Mouse (Mus musculus): ENCODE measurements around the gene Gng12. TPM values are rescaled to one million over a fixed set of nuclear protein-coding genes. Genes with fewer than 3 reads are reported as not detected.

Gene Gng12
- total RNA-seq, 2 experiments from 2014 or later = 116 to 151 TPM

- ATAC-seq (replicated peaks; ENCODE audit: poor library complexity, severe bottlenecking) = no peak
Observed at GRCm38 (mm10) chr6:66913355-66913754, 17.2 kb downstream of the Gng12 start.

GRCm38 (mm10) chr6:66915592-66915991 lies 19.4 kb downstream of the Gng12 start:
- peak; percentile 56 for ATAC-seq (replicated peaks; ENCODE audit: poor library complexity, severe bottlenecking)

DNA sequence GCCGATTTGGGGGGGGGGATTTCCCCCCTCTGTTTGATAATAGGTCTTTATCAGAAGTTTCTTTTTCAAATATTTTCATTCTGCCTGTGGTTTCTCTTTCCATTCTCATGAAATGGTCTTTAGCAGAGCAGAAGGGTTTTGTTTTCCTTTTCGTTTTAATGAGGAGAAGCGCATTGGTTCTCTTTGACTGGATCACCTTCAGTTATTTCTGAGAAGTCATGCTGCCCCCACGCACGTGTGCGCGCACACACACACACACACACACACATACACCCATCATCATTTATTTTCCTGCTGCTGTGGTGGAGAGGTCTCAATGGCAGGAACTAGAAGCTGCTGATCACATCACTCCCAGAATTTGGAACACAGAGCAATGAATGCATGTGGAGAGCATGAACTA lies 20.8 kb downstream of the Gng12 start:
- ATAC-seq (replicated peaks; ENCODE audit: poor library complexity, severe bottlenecking) = no peak

DNA sequence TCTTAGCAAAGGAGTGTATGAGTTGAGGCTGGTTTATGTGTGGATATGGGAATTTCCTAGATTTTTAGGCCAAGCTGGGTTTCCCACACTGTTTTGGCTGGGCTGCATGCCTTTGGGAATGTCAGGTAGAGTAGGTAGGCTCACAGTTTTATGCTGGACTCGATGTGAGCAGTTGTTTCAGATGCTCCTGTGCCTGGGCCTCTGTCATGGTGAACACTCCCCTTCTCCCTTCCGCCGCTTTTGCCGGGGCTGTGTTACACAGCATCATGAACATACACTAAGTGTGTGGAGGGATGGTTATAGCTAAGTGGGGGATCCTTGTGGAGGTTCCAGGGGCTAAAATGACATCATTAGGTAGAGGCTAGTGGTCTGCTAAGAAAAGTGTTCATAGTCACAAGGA lies 24.6 kb downstream of the Gng12 start:
- ATAC-seq (replicated peaks; ENCODE audit: poor library complexity, severe bottlenecking) = peak; percentile 13; the same call in 1 of the 2 replicates

DNA sequence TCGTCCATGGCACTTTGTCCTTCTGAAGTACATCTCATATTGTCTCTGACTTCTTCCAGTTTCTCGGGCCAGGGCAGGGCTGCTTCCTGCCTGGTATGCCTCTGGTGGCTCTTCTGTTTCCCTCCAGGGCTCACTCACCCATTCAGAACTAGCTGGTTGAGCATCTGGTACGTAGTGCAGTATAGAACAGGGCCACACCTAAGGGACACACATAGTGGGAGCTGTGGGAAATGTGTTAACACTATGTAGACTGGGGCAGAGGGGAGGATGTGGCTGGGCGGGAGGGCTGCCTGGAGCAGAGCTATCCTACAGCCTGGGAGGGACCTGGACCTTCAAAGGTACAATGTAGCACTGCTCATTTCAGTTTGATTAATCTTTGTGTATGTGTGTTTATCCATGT lies 25.6 kb downstream of the Gng12 start:
- ATAC-seq (replicated peaks; ENCODE audit: poor library complexity, severe bottlenecking) = 0 out of 2 replicates have a peak, but pooled peaks have one; percentile 8

GRCm38 (mm10) chr6:66922501-66922900 lies 26.3 kb downstream of the Gng12 start:
- ATAC-seq (replicated peaks; ENCODE audit: poor library complexity, severe bottlenecking) = no peak

DNA sequence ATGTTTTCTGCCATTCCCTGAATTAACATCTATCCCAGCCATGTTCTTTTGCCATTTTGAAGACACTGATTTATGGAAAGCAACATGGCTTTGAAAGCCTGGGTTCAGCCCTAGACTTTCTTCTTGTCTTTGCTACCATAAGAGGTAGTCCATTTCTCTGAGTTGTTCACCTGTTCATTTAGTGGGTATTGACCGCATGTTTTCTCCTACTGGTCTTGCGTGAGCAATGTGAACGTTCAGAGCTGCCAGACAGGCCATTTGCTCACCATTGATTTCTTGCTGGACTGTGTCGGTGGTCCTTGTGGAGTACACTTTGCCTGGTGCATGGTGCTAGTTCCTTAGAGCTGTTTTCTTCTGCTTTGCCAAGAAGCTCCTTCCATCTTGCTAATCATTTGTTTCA lies 27.7 kb downstream of the Gng12 start:
- ATAC-seq (replicated peaks; ENCODE audit: poor library complexity, severe bottlenecking) = no peak

GRCm38 (mm10) chr6:66924315-66924965 lies 28.2 kb downstream of the Gng12 start:
- 0 out of 2 replicates have a peak, but pooled peaks have one; percentile 13 for ATAC-seq (replicated peaks; ENCODE audit: poor library complexity, severe bottlenecking)

GRCm38 (mm10) chr6:66926269-66926668 lies 30.1 kb downstream of the Gng12 start:
- ATAC-seq (replicated peaks; ENCODE audit: poor library complexity, severe bottlenecking) = no peak

DNA sequence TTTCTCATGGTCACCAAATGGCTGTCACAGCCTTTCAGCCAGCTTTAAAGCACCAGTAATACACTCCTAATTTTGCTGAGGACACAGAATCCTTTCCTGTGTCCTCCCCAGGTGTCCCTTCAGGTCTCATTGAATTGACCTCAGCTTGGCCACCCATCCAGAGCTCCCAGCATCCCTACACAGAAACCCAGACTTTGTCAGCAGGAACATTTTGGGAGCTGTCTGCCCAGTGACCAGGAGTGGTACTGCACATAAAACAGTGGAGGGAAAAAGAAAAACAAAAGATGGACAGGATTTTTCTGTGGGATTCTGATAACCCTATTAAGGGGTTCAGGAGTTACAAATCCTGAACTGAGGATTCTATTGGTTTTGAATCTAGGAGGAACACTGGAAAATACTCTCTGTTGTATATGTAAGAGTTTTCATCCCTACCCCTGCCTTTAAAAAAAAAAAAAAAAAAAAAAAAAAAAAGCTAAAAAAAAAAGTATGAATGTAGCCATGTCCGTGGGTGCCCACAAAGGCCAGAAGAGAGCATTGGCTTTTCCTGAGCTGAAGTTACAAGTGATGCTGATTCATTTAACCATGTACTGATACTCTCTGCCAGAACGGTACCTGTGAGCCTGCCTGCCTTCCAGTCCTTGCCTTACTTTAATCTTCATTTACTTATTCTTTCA lies 32.9 kb downstream of the Gng12 start:
- ATAC-seq (replicated peaks; ENCODE audit: poor library complexity, severe bottlenecking) = no peak

DNA sequence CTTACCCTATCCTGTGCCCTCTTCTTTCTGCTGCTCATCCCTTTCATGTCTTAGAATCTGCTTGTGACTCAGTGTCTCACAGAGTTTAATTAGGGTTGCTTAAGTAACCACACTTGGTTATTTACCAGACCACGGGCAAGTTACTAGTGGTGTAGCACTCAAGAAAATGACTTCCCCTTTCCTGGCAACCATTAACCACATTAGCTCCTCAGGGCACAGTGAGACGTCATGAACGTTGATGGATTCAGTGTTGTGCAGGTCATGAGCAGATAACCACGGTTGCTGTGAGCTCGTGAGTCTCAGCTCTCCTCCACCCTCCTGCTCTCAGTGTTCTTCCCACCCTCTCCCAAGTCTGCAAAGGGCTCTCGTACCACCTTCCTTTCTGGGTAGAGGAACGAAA lies 33.5 kb downstream of the Gng12 start:
- ATAC-seq (replicated peaks; ENCODE audit: poor library complexity, severe bottlenecking) = peak; percentile 92

DNA sequence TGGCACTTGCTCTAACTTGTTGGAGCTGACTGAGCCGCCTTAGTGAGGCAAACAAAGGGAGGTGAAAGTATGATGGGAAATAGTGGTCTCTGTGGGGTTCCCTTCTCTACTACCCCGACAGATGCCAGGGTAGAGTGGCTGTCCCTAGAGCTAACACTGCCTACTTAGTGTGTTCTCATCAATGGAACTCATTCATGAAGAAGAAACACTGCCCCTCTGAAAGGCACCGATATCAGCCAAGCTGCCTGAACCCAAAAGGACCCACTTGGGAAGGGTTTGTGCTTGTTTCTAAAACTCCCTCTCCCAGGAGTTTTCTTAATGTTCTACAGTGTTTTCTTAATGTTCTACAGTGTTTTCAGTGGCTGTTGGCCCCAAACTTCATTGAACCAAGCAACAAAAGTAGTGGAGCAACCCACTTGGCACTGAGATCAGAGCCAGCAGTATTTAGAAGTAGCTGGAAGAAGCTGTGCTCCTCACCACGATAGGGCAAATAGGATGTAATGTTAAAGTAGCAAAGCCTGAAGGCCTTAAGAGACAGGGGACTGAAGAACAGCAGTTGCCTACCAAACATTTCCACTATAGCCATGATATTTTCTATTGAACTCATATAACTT lies 36.1 kb downstream of the Gng12 start:
- no peak for ATAC-seq (replicated peaks; ENCODE audit: poor library complexity, severe bottlenecking)

DNA sequence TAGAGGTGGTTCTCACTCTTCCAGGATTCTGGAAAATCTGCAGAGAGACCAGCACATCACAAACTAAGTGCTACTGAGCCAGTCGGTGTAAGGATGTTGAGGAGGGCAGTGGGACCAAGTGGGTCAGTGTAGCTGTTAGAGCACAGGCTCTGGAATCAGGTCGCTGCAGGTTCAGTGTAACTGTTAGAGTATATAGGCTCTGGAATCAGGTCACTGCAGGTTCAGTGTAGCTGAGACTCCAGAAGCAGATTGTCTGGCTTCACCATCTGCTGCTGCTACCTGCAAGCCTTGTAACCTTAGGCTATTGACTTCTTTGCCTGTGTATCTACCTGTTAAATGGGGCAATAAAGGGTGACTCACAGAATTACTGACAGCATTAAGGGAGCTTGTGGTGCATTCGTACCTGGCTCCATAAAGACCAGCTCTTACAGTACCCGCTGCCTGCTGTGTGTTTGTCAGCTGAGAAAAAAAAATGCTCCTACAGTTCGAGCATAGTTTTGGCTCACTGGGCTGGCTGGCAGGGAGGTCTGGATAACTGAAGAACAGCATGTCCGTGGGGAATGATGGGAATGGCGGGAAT lies 44.5 kb downstream of the Gng12 start:
- no peak for ATAC-seq (replicated peaks; ENCODE audit: poor library complexity, severe bottlenecking)

DNA sequence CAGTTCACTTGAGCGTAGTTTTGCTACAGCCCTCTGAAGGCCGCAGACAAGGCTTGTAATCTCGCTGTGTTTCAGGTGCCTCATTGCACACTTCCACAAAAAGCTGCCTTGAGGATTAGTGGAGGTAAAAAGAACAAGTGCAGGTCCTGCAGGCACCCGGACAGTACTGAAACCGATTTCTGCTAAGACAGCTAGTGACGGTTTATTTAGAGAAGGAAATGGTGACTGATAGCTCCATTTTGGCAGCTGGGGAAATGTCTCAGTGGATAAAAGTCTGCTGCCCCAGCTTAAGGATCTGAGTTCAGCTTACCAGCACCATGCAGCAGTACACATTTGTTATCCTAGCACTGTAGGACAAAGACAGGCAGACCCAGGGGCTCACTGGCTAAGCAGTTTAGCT lies 45.6 kb downstream of the Gng12 start:
- ATAC-seq (replicated peaks; ENCODE audit: poor library complexity, severe bottlenecking) = peak; percentile 52

GRCm38 (mm10) chr6:66942826-66943225 lies 46.6 kb downstream of the Gng12 start:
- ATAC-seq (replicated peaks; ENCODE audit: poor library complexity, severe bottlenecking) = no peak

DNA sequence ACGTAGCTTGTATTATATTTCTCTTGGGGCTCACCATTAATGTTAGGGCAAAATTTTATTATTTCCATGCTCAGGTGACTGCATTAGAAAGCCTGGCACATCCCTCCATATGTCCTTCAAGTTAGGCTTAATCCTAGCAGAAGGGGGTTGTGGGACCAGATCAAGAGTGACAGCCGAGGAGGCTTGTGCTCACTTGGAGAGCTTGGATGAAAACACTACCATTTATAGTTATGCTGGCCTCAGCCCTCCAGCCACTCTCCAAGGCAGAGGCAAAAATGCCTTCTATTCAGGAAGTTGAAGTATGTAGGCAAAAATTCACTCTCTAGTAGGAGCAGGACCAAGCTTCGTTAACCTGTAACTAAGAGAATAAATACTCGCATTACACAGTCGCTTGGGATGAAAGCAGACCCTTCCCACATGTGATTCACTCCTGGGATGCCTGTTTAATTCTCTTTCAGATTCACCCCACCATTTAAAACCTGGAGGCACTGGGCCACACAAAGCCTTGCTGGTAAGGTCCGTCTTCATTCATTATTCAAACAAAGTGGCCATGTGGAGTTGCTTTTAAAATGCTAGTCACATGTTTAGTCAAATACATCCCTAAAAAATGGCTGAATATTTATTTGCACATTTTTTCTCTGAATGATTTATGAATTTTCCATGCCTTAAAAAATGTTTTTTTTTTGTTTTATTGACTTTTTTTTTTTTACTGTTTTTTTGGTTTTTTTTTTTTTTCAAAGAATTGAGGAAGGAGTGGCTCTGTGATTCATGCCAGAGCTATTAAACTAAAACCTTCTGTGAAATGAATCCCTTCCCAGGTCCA lies 47.4 kb downstream of the Gng12 start:
- ATAC-seq (replicated peaks; ENCODE audit: poor library complexity, severe bottlenecking) = no peak

GRCm38 (mm10) chr6:66944190-66945003 lies 48.2 kb downstream of the Gng12 start:
- peak; percentile 48 for ATAC-seq (replicated peaks; ENCODE audit: poor library complexity, severe bottlenecking)

DNA sequence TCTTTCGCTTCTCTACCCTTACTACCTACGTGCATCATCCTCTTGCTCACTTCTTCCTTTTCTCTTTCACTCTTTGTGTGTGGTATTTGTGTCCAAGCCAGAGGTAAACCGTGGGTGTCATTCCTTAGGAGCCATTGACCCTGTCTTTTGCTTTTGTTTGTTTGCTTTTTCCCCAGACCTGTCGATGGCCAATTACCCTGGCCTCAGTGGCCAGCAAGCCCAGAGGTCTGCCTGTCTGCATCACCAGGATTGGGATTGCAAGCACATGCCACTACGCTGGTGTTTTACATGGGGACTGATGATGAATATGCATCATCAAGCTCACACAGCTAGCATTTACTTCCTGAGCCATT lies 48.8 kb downstream of the Gng12 start:
- ATAC-seq (replicated peaks; ENCODE audit: poor library complexity, severe bottlenecking) = no peak; the same call in 1 of the 2 replicates

- 0 out of 2 replicates have a peak, but pooled peaks have one; percentile 14 for ATAC-seq (replicated peaks; ENCODE audit: poor library complexity, severe bottlenecking)
Observed at GRCm38 (mm10) chr6:66948111-66948510, 51.9 kb downstream of the Gng12 start.

DNA sequence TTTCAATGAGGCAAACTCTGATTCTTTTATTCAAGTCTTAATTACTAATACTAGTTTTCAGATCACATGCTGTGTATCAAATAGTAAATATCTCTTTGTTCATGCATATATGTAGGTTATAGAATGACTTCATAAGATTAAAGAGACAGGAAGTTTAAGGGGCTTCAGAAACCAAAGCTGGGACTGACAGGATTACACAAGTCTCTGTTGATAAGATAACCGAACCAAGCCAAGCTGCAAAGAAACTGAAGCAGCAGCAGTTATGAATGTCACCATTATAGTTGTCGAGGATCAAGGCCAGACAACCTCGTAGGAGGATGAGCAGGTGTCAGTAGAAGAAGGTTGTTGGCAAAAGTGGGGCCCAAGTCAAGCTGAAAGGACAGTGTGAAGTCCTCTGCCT lies 52.7 kb downstream of the Gng12 start:
- ATAC-seq (replicated peaks; ENCODE audit: poor library complexity, severe bottlenecking) = no peak

All from granulocyte monocyte progenitor cell, adult 5-6 weeks (primary cell).